Mouse (Mus musculus) layer of hippocampus, postnatal 36 days (tissue): ENCODE measurements around the gene Mrpl18. TPM values are rescaled to one million over a fixed set of nuclear protein-coding genes. Genes with fewer than 3 reads are reported as not detected.
"Not testable (repeated sequence)": the region's sequence is repeated elsewhere in the genome, so short reads cannot be mapped to it uniquely, and the experiment has no call there.

Experiments
- DNase-seq, 2 experiments: peaks; one replicate each; pipeline ENCODE4 v3.0.0; 2022
- total RNA-seq, 2 experiments: library from RNA; stranded (reverse); gene quantifications; 2 replicates each; pipeline ENCODE4 v1.2.3; 2021

The Mrpl18 gene
- total RNA-seq, 2 experiments from 2014 or later: 61.5 to 64.5 TPM

DNA sequence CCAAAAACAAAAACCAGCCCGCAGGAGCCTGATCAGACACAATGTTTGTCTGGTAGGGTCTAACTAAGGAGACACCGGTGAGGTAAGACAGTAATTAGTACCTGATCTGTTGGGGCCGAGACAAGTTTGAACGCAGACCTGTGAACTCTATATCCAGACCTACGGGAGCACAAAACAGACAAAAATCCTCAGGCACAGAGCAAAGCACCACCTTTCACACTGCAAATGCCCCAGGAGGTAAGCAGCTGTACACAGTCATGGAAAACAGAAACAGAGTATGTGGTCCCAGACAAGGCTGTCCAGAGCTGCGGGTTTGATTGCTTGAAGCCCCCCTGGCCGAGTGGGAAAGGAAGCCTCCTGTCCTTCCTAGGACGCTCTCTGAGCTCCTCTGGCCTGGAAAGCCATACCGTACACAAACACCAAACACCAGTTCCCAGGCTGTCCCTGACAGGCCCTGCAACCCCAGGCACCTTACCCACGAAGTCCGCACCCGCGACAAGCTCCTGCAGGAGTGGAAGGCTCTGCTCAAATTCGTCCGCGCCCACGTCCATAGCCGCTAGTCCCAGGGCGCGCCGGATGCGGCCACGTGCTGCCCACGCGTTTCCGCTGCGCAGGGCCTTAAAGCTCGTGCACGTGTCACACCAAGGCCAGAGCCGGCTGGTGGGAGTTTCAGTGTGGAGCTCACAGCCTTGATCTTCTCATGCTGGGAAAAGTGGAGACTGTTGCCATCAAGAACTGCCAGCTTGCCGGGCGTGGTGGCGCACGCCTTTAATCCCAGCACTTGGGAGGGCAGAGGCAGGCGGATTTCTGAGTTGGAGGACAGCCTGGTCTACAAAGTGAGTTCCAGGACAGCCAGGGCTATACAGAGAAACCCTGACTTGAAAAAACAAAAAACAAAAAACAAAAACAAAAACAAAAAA, 6.5 kb downstream of the Mrpl18 start, which contains the start of gene Pnldc1:
Gene Pnldc1, minus strand, starts transcription at position 870 of the 920 bp plus-strand sequence.
- DNase-seq: no peak

GRCm38 (mm10) chr17:12906436-12906835, 9.7 kb downstream of the Mrpl18 start:
- DNase-seq: no peak

DNA sequence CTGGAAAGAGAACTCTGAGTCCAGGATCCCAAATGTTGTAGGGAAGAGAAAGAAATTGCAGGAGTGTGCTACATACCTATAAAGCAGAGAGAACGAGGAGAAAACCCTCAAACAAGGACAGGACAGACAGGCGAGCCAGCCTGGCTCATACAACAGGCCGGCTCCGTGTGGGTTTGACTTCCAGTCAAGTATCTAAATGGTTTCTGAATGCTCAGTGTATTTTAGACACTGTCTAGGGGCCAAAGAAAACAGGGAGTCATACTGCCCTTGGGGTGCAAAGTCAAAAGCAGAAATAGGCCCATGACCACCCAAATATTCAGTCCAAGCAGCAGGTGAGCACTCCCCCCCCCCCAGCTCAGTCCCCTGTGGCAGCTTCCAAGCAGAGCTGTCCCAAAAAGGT, 10.3 kb downstream of the Mrpl18 start:
- DNase-seq: no peak

- no peak for DNase-seq
These were observed 11.8 kb downstream of the Mrpl18 start for GRCm38 (mm10) chr17:12904349-12904748.

DNA sequence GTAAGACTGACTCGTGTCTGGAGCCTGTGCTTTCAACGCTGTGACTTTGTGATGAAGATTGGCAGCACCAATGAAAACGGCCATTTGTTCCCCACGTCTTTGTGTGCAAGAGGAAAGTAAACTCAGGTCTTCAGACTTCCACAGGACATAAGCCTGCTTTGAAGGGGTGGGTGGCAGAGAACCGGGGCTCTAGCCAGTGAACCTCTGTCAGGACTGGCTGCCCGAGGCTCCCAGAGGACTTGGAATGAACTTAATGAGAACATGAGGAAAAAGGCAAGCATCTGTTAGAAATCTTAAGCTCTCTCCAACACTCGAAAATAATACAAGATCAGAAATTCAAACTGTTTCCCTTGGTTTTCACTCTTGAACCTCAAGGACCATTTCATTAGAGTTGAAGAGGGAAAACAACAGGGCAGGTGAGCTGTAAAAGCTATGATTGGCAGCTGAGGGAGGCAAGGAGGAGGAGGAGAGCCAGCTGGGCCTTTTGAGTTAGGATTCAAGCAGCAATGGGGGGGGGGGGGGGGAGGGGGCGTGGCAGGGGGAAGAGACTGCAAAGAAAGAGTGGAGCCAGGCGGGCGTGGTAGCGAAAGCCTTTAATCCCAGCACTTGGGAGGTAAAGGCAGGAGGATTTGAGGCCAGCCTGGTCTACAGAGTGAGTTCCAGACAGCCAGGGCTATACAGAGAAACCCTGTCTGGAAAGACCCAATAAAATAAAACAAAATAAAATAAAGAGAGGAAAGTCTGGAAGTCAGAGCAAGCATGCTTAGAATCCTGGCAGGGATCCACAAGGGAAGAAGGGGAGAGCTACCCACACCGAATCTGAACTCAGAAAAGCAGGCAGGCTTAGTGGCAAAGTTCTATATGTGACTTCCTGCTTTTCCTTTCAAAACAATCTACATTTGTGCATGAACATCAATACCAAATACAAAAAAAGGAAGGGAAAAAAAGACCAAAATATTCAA, 12.5 kb downstream of the Mrpl18 start:
- DNase-seq: no peak

- no peak for DNase-seq
These were observed 13.9 kb downstream of the Mrpl18 start for GRCm38 (mm10) chr17:12902291-12902690.

DNA sequence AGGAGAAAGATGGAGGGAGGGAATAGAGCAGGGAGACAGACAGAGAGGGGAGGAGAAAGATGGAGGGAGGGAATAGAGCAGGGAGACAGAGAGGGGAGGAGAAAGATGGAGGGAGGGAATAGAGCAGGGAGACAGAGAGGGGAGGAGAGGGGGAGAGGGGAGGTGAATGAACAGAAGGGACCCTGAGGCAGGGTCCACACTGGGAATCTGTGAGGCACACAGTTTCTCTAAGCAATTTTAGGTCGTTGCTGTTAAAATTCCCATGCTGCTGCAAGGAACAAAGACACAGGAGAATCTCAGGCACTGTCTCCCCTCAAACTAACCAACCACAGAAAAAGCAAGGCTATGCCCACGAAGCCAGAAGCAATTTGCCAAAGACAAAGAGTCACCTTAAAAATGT, 17.5 kb downstream of the Mrpl18 start:
- DNase-seq: not testable (repeated sequence)

DNA sequence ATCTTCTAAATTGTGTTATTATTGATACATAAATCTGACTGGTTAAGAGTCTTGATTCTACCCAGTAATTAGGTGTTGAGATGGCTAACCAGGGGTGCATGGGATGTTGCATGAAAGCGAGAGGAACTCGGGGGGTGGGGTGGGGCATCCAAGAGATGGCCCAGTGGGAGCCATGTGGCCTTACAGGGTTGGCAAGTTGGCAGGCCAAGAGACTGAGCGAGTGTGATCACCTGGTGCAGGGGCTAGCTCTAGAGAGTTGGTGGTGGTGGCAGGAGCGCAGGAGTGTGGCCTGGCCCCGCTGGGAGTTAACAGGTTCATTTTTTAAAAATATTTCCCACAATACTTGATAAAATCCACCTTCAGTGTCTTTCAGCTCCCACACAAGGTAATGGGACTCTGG, 18.5 kb downstream of the Mrpl18 start:
- no peak for DNase-seq

- no peak for DNase-seq
These were observed 24.1 kb downstream of the Mrpl18 start for GRCm38 (mm10) chr17:12892033-12892432.

DNA sequence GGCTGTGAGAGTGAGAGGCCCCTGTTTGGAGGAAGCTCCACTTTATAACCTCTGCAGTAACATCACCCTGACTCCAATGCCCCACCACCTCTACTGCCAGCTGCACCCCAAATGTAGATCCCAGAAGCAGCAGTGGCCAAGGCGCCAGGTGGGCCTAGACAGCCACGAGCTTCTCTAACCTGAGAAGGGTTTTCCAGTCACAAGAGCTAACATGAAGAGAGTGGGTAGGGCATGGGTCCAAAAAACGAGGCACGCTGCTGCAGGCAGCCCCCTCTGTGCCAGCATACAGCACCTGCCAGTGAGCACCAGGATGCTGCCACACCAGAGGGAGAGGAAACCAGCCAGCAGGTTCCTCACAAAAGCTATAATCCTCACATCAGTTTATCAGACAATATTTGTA, 25.1 kb downstream of the Mrpl18 start:
- no peak for DNase-seq

- DNase-seq: no peak
These were observed 28.9 kb downstream of the Mrpl18 start for GRCm38 (mm10) chr17:12887021-12887775.

- DNase-seq: no peak
These were observed 29.5 kb downstream of the Mrpl18 start for GRCm38 (mm10) chr17:12886620-12887019.

DNA sequence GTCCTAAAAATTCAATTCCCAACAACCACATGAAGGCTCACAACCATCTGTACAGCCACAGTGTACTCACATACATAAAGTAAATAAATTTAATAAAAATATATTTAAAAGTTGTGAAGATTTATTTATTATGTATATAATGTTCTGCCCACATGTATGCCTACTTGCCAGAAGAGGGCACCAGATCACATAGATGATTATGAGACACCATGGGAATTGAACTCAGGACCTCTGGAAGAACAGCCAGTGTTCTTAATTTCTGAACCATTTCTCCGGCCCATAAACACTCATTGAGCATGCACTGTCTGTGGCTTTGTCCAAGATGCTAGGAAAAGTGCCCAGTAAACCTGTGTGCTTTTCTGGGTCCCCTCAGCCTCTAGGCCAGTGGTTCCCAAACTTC, 34.9 kb downstream of the Mrpl18 start:
- DNase-seq: no peak

GRCm38 (mm10) chr17:12880178-12880577, 36.0 kb downstream of the Mrpl18 start:
- peak; percentile 76 for DNase-seq

DNA sequence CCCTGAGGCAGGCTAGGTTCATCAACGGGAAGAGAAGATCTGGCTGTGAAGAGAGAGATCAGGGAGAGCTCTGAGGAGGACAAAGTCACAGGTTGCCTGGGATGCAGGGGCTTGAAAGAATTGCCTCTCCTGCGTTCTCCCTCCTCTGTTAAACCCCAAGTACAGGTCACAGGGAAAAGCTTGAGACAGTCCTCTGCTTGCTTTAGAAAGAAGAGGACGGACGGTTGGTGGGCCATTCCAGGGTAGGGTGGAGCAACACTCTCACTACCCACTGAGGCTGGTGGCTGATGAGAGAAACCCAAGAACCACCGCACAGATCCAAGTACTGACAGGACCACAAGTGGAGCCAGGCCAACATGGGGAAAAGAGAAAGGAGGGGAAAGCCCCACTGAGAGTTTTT, 40.4 kb downstream of the Mrpl18 start, which contains the start of gene Mrgprh:
Gene Mrgprh, plus strand, starts transcription at position 301 of the 400 bp plus-strand sequence.
- DNase-seq: no peak

GRCm38 (mm10) chr17:12872275-12873028, 43.7 kb downstream of the Mrpl18 start:
- peak; percentile 46 to 54 for DNase-seq

DNA sequence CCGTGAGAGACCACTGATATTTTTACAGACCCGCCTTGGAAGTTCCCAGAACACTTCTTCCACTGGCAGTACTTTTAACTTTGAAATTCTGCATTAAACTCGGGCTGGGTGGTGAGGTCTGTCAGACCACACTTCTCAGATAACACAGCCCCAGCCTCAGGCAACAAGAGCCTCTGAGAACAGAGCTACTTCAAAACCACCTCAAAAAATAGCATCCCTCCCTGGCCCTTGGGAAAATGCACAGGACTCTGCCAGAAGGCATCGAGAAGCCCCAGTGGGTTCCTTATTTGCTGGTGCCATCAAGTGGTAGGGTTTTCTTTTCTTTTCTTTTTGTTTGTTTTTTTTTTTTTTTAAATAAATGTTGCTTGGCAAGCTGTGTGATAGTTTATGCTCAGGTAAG, 47.5 kb downstream of the Mrpl18 start:
- no peak for DNase-seq

DNA sequence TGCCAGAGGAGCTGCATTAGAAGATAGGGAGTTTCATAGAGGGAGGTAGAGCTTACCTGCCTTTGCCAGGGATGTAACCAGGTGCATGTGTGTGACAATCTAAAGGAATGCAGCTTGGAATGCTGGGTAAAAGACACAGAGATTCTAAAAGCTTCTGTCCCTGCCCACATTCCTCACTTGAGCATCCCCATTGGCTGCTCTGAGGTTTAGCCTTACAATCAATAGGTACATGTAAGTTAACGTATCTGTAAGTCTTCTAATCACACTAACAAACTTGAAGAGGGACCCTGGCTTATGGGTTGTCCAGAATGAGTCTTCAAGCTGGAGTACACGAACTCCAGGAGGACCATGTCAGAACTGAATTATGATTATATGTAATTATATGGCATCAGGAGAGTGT, 48.1 kb downstream of the Mrpl18 start, which contains the start of gene Mas1:
Gene Mas1, minus strand, starts transcription at position 101 of the 400 bp plus-strand sequence.
- DNase-seq: no peak

DNA sequence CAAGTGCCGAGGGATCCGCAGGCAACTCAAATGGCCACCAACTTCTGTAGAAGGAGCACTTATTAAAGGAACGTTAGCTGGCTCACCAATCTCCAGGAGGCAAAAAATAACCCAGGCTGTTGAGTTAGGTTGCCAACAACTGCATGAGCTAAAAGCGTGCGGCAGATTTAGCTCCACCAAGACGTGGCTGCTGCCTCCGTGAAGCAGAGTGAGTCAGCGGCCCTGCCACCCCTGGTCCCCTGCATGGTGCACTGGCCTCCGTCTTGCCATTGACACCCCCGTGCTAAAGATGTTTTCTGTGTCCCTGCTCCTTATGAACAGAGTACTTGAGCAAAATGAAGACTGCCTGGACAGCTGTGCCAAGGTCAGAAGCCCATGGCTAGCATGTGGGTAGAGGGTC, 49.3 kb downstream of the Mrpl18 start:
- DNase-seq: no peak

- DNase-seq: no peak
These were observed 50.7 kb downstream of the Mrpl18 start for GRCm38 (mm10) chr17:12865407-12865806.

GRCm38 (mm10) chr17:12864111-12864510, 52.0 kb downstream of the Mrpl18 start:
- DNase-seq: no peak
